18 mouse cellular contexts compared by ENCODE assay signal in genomic region chr14:33305645-33306281, GRCm38 (mm10).
DNase-seq lines count a peak whose midpoint lies in the region; ATAC-seq and TF ChIP-seq lines count a peak whose summit lies in the region.
"Had no signal": no experiment of that assay in that cellular context is flagged by ENCODE, and none has a peak within 500 bp of the region (broad histone marks: within the 10 kb centered on the region; RNA-seq: fewer than 3 reads in every experiment).

No protein-coding gene starts in this region.

- H3K27me3 ChIP-seq in liver, adult 2 months (ENCODE audit: control insufficient read depth, insufficient read depth, low read length) = no peaks in the 10 kb centered on the region
- peaks cover 4% of the 10 kb centered on the region; the same call in 1 of the 2 replicates for H3K27me3 ChIP-seq in heart, postnatal 0 days (ENCODE audit: control insufficient read depth, insufficient read depth, low read length)
- no peaks in the 10 kb centered on the region for H3K27me3 ChIP-seq in hindbrain, embryonic 12.5 days
- H3K27me3 ChIP-seq: lung, embryonic 15.5 days had no signal

- no peak for TF ChIP-seq POLR2A in liver, adult 2 months (IDR thresholded peaks at IDR 0.05; ENCODE audit: extremely low read depth, insufficient read depth, low read length)

- H3K79me2 ChIP-seq in liver, adult 2 months (ENCODE audit: control insufficient read depth, insufficient read depth, low read length) = no peaks in the 10 kb centered on the region

- no peaks in the 10 kb centered on the region for H3K36me3 ChIP-seq in liver, adult 2 months (ENCODE audit: control insufficient read depth, insufficient read depth, low read length)
- no peaks in the 10 kb centered on the region for H3K36me3 ChIP-seq in heart, postnatal 0 days (replicated peaks; ENCODE audit: control insufficient read depth, insufficient read depth, low read length)
- no peaks in the 10 kb centered on the region for H3K36me3 ChIP-seq in hindbrain, embryonic 12.5 days
- H3K36me3 ChIP-seq: embryonic facial prominence, embryonic 13.5 days; forebrain, embryonic 12.5 days; hindbrain, embryonic 15.5 days; lung, embryonic 15.5 days; midbrain, embryonic 12.5 days had no signal

- no peak for DNase-seq in liver, adult 2 months (ENCODE audit: extremely low read depth, low read depth, low spot score)
- no peak for DNase-seq in liver
- DNase-seq in adrenal gland, adult (ENCODE audit: inconsistent age in 2 of 2, low spot score in 1 of 2) = peak; percentile 85 to 90
- peak; percentile 74 for DNase-seq in adrenal gland, postnatal 10 days
- peak; percentile 42 for DNase-seq in heart, postnatal 0 days (ENCODE audit: low spot score)
- no peak for DNase-seq in thymus, postnatal 10 days (ENCODE audit: low spot score in 2 of 2)
- DNase-seq in spleen, postnatal 4 days (ENCODE audit: low spot score in 2 of 2) = no peak
- DNase-seq: cerebellum, postnatal 25 days; layer of hippocampus, adult 9-11 months; retina, postnatal 1 day; thymus, postnatal 25 days had no signal

- peak overlapping the region; percentile 8; the same call in 1 of the 2 replicates for H3K4me2 ChIP-seq in heart, postnatal 0 days (ENCODE audit: low read depth, low read length)
- H3K4me2 ChIP-seq in hindbrain, embryonic 12.5 days (replicated peaks) = no peak overlapping the region
- H3K4me2 ChIP-seq: embryonic facial prominence, embryonic 13.5 days; forebrain, embryonic 12.5 days; hindbrain, embryonic 15.5 days; lung, embryonic 15.5 days; midbrain, embryonic 12.5 days had no signal

- no peak for TF ChIP-seq CTCF in liver, adult 2 months (IDR thresholded peaks at IDR 0.05; ENCODE audit: low read depth, low read length)
- no peak for TF ChIP-seq CTCF in heart, postnatal 0 days (IDR thresholded peaks at IDR 0.05; ENCODE audit: low read depth)

- 61% methylated on average over 12 of the region's 12 CpGs for WGBS in liver, adult 2 months
- WGBS in heart, postnatal 0 days = 24% methylated on average over 12 of the region's 12 CpGs
- WGBS in hindbrain, embryonic 12.5 days = 72% methylated on average over 12 of the region's 12 CpGs

- ATAC-seq in heart, postnatal 0 days (ENCODE audit: insufficient read depth, low read depth) = peak; percentile 37; the same call in 1 of the 2 replicates
- ATAC-seq in hindbrain, embryonic 12.5 days (ENCODE audit: low FRiP score) = no peak

- H3K4me1 ChIP-seq in liver, adult 2 months (ENCODE audit: control insufficient read depth, insufficient read depth, low read length) = no peaks in the 10 kb centered on the region
- H3K4me1 ChIP-seq in heart, postnatal 0 days (ENCODE audit: control insufficient read depth, insufficient read depth) = peaks cover 10% of the 10 kb centered on the region; the same call in 1 of the 2 replicates
- H3K4me1 ChIP-seq in hindbrain, embryonic 12.5 days = no peaks in the 10 kb centered on the region; the same call in 1 of the 2 replicates
- H3K4me1 ChIP-seq: embryonic facial prominence, embryonic 13.5 days; hindbrain, embryonic 15.5 days; lung, embryonic 15.5 days had no signal

- H3K4me3 ChIP-seq in liver, adult 2 months (ENCODE audit: insufficient read depth, low read depth, low read length) = peak overlapping the region; percentile 36; the same call in 1 of the 2 replicates
- H3K4me3 ChIP-seq in heart, postnatal 0 days (ENCODE audit: low read depth, low read length) = no peak overlapping the region
- no peak overlapping the region for H3K4me3 ChIP-seq in hindbrain, embryonic 12.5 days
- H3K4me3 ChIP-seq: embryonic facial prominence, embryonic 13.5 days; forebrain, embryonic 12.5 days; hindbrain, embryonic 15.5 days; lung, embryonic 15.5 days; midbrain, embryonic 12.5 days had no signal

- no peak overlapping the region for H3K9ac ChIP-seq in liver, adult 2 months (ENCODE audit: low read depth, low read length)
- H3K9ac ChIP-seq in heart, postnatal 0 days (replicated peaks; ENCODE audit: low read depth, low read length) = no peak overlapping the region
- no peak overlapping the region for H3K9ac ChIP-seq in hindbrain, embryonic 12.5 days
- H3K9ac ChIP-seq: embryonic facial prominence, embryonic 13.5 days; forebrain, embryonic 12.5 days; hindbrain, embryonic 15.5 days; lung, embryonic 15.5 days; midbrain, embryonic 12.5 days had no signal

- no peak overlapping the region for H3K27ac ChIP-seq in liver, adult 2 months (replicated peaks; ENCODE audit: insufficient read depth, low read depth, low read length)
- no peak overlapping the region for H3K27ac ChIP-seq in heart, postnatal 0 days (ENCODE audit: low read depth)
- no peak overlapping the region for H3K27ac ChIP-seq in hindbrain, embryonic 12.5 days
- H3K27ac ChIP-seq: embryonic facial prominence, embryonic 13.5 days; forebrain, embryonic 12.5 days; hindbrain, embryonic 15.5 days; kidney, postnatal 0 days; lung, embryonic 15.5 days; midbrain, embryonic 12.5 days had no signal

- no peaks in the 10 kb centered on the region for H3K9me3 ChIP-seq in heart, postnatal 0 days (replicated peaks; ENCODE audit: control insufficient read depth, low read length)
- H3K9me3 ChIP-seq in hindbrain, embryonic 12.5 days (replicated peaks) = no peaks in the 10 kb centered on the region
- H3K9me3 ChIP-seq: embryonic facial prominence, embryonic 13.5 days; forebrain, embryonic 12.5 days; hindbrain, embryonic 15.5 days; lung, embryonic 15.5 days; midbrain, embryonic 12.5 days had no signal

- TF ChIP-seq EP300 in heart, postnatal 0 days (IDR thresholded peaks at IDR 0.05; ENCODE audit: low read depth) = no peak

Comparison
In these comparisons a context has a peak if more than half of its experiments do, and no peak if none do; other contexts are left out.
1. DNase-seq: peak in adrenal gland, adult (2 of 2), adrenal gland, postnatal 10 days (single experiment) and heart, postnatal 0 days (single experiment); none in liver, adult 2 months (single experiment), liver (single experiment), thymus, postnatal 10 days (0 of 2) and spleen, postnatal 4 days (0 of 2).